Mouse (Mus musculus): ENCODE data around the gene Cyb5d1. TPM values are rescaled to one million over a fixed set of nuclear protein-coding genes. Genes with fewer than 3 reads are reported as not detected.
A peak's percentile ranks its signal among the peaks of the same experiment; 100 is the strongest.
"Not testable (repeated sequence)": the region's sequence is repeated elsewhere in the genome, so short reads cannot be mapped to it uniquely, and the experiment has no call there.

Gene Cyb5d1
- polyA plus RNA-seq, 2 experiments, result 7.3 to 8.3 TPM

- Histone ChIP-seq H3K4me2 (ENCODE audit: low read depth) (peak overlapping the region; percentile 94; the same call in 1 of the 2 replicates), H3K4me3 (ENCODE audit: insufficient read depth in 1 of 2, low read depth in 2 of 2, low read length in 2 of 2) (peak overlapping the region; percentile 1 to 39), H3K27me3 (ENCODE audit: control insufficient read depth, insufficient read depth, low read length) (no peaks in the 10 kb centered on the region), H3K36me3 (replicated peaks; ENCODE audit: control insufficient read depth, insufficient read depth, low read depth) (peaks cover 3% of the 10 kb centered on the region; the same call in 1 of the 2 replicates), H3K9me3 (ENCODE audit: control insufficient read depth, low read length) (no peaks in the 10 kb centered on the region), H3K27ac (no peak overlapping the region), H3K9ac (replicated peaks) (0 out of 2 replicates have a peak overlapping the region, but pooled peaks have one; percentile 28), H3K4me1 (replicated peaks; ENCODE audit: control insufficient read depth in 2 of 2, insufficient read depth in 2 of 2, low read length in 1 of 2) (peaks cover 6 to 15% of the 10 kb centered on the region in 2 experiments)
- ATAC-seq (ENCODE audit: insufficient read depth) (no peak), DNase-seq (ENCODE audit: low read depth in 3 of 3, low spot score in 3 of 3) (no peak)
- TF ChIP-seq EP300 (IDR thresholded peaks at IDR 0.05; ENCODE audit: low read depth) (no peak), CTCF (IDR thresholded peaks at IDR 0.05; ENCODE audit: low read depth) (no peak)
- WGBS (ENCODE audit: insufficient replicate concordance), result 36% methylated on average over 24 of the region's 24 CpGs
Observed at GRCm38 (mm10) chr11:69397581-69398057, 2.2 kb upstream of the Cyb5d1 start.

GRCm38 (mm10) chr11:69396772-69397171, 1.3 kb upstream of the Cyb5d1 start:
- TF ChIP-seq CTCF (IDR thresholded peaks at IDR 0.05; ENCODE audit: low read depth) (no peak), EP300 (IDR thresholded peaks at IDR 0.05; ENCODE audit: low read depth) (no peak)
- no peak for DNase-seq (ENCODE audit: low read depth in 3 of 3, low spot score in 3 of 3)
- Histone ChIP-seq H3K36me3 (replicated peaks; ENCODE audit: control insufficient read depth, insufficient read depth, low read depth) (peaks cover 3% of the 10 kb centered on the region; the same call in 1 of the 2 replicates), H3K27me3 (ENCODE audit: control insufficient read depth, insufficient read depth, low read length) (no peaks in the 10 kb centered on the region), H3K4me1 (replicated peaks; ENCODE audit: control insufficient read depth in 2 of 2, insufficient read depth in 2 of 2, low read length in 1 of 2) (peaks cover 6 to 15% of the 10 kb centered on the region in 2 experiments), H3K9me3 (ENCODE audit: control insufficient read depth, low read length) (no peaks in the 10 kb centered on the region), H3K27ac (0 out of 2 replicates have a peak overlapping the region, but pooled peaks have one; percentile 12), H3K4me2 (ENCODE audit: low read depth) (peak overlapping the region; percentile 94), H3K9ac (replicated peaks) (peak overlapping the region; percentile 97), H3K4me3 (ENCODE audit: insufficient read depth in 1 of 2, low read depth in 2 of 2, low read length in 2 of 2) (peak overlapping the region; percentile 85 to 92)
- WGBS (ENCODE audit: insufficient replicate concordance), result 12% methylated on average over 11 of the region's 11 CpGs
- ATAC-seq (ENCODE audit: insufficient read depth), result no peak

GRCm38 (mm10) chr11:69395634-69396373, 373 bp upstream of the Cyb5d1 start:
- H3K9me3 ChIP-seq (ENCODE audit: control insufficient read depth, low read length), result no peaks in the 10 kb centered on the region
- H3K4me1 ChIP-seq (replicated peaks; ENCODE audit: control insufficient read depth in 2 of 2, insufficient read depth in 2 of 2, low read length in 1 of 2), result peaks cover 6 to 12% of the 10 kb centered on the region in 2 experiments
- H3K36me3 ChIP-seq (replicated peaks; ENCODE audit: control insufficient read depth, insufficient read depth, low read depth), result peaks cover 1% of the 10 kb centered on the region; the same call in 1 of the 2 replicates
- peak overlapping the region; percentile 89 for H3K27ac ChIP-seq
- under 1% methylated on average over 48 of the region's 48 CpGs for WGBS (ENCODE audit: insufficient replicate concordance)
- peak; percentile 92 for ATAC-seq (ENCODE audit: insufficient read depth)
- peak overlapping the region; percentile 85 to 98 for H3K4me3 ChIP-seq (ENCODE audit: insufficient read depth in 1 of 2, low read depth in 2 of 2, low read length in 2 of 2)
- H3K4me2 ChIP-seq (ENCODE audit: low read depth), result peak overlapping the region; percentile 94
- peak; percentile 99 for DNase-seq (ENCODE audit: low read depth in 3 of 3, low spot score in 3 of 3)
- H3K27me3 ChIP-seq (ENCODE audit: control insufficient read depth, insufficient read depth, low read length), result no peaks in the 10 kb centered on the region
- TF ChIP-seq CTCF (IDR thresholded peaks at IDR 0.05; ENCODE audit: low read depth) (no peak), EP300 (IDR thresholded peaks at IDR 0.05; ENCODE audit: low read depth) (peak; percentile 89)
- peak overlapping the region; percentile 97 for H3K9ac ChIP-seq (replicated peaks)

GRCm38 (mm10) chr11:69394591-69395167, 752 bp downstream of the Cyb5d1 start:
- DNase-seq (ENCODE audit: low read depth in 3 of 3, low spot score in 3 of 3); H3K36me3 ChIP-seq (replicated peaks; ENCODE audit: control insufficient read depth, insufficient read depth, low read depth); H3K9me3 ChIP-seq (ENCODE audit: control insufficient read depth, low read length); H3K27me3 ChIP-seq (ENCODE audit: control insufficient read depth, insufficient read depth, low read length); ATAC-seq (ENCODE audit: insufficient read depth): not testable (repeated sequence)
- Histone ChIP-seq H3K4me1 (replicated peaks; ENCODE audit: control insufficient read depth in 2 of 2, insufficient read depth in 2 of 2, low read length in 1 of 2) (peaks cover 6 to 12% of the 10 kb centered on the region in 2 experiments), H3K4me3 (ENCODE audit: insufficient read depth in 1 of 2, low read depth in 2 of 2, low read length in 2 of 2) (peak overlapping the region; percentile 85 to 98), H3K4me2 (ENCODE audit: low read depth) (peak overlapping the region; percentile 94), H3K27ac (peak overlapping the region; percentile 89), H3K9ac (replicated peaks) (peak overlapping the region; percentile 97)
- 3% methylated on average over 30 of the region's 31 CpGs for WGBS (ENCODE audit: insufficient replicate concordance)

All from liver, embryonic 14.5 days (tissue).